Mouse (Mus musculus) adrenal gland, adult 8-10 months (tissue): ENCODE measurements at regions not wholly inside any gene's neighbourhood (a gene's known extent, or its start where the extent isn't known, plus 50 kb on each side); places are given as distances from the start of the nearest gene placed in this dataset.

Experiments used
- DNase-seq: peaks from one replicate; pipeline ENCODE4 v3.0.0; 2022

- no peak for DNase-seq
Measured at GRCm38 (mm10) chr14:76913850-76914249, 122.7 kb upstream of the Ccdc122 start.

DNA sequence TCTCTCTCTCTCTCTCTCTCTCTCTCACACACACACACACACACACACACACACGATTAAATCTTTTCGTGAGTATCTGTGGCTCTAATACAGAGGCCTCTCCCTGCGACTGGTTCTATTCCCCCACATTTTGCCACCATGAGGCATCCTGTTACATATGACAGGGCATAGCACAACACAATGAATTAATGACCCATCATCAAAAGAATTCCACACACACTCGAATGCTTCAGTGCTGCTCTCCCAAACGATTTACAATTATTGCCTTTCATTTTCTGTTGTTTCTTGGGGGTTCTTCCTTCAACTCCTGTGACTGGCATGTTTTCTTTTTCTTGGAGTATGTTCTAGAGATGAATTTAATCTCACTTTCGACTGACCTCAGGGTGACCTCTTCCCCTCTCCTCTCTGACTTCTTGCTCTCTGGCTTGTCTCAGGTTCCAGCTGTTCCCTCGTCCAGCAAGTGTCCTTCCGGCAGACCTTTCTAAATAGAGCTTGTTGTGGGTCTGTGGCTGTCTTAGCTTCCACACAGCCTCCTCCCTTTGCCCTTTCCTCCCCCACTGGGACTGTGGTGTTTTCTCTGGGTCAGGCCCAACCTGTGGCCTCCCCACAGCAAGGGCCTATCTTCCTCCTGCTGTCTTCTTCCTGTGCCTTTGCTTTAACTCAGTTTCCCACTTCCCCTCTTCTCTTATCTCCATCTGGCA, 124.1 kb upstream of the Ccdc122 start:
- DNase-seq: peak; percentile 44

DNA sequence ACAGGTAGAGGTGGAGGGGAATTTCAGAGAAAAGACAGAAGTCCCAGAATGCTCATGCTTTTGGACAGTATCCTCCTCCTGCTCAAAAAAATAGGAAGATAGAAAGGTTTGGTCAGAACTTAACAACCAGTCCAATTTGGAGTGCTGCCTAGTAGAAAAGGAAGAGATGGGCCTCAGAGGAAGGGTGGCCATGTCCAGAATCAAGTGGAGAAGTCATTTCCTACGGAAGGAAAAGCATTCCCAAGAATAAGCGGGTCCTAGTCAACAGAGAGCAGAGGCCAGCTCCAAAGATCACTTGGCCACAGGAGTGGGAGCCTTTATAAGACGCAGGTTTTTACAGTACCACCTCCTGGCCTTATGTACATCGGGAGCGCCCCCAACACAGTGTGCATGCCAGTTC, 125.3 kb upstream of the Ccdc122 start:
- no peak for DNase-seq

- DNase-seq: no peak
Measured at GRCm38 (mm10) chr14:76910186-76910585, 126.4 kb upstream of the Ccdc122 start.

- peak; percentile 69 for DNase-seq
Measured at GRCm38 (mm10) chr14:76907941-76908340, 128.6 kb upstream of the Ccdc122 start.

DNA sequence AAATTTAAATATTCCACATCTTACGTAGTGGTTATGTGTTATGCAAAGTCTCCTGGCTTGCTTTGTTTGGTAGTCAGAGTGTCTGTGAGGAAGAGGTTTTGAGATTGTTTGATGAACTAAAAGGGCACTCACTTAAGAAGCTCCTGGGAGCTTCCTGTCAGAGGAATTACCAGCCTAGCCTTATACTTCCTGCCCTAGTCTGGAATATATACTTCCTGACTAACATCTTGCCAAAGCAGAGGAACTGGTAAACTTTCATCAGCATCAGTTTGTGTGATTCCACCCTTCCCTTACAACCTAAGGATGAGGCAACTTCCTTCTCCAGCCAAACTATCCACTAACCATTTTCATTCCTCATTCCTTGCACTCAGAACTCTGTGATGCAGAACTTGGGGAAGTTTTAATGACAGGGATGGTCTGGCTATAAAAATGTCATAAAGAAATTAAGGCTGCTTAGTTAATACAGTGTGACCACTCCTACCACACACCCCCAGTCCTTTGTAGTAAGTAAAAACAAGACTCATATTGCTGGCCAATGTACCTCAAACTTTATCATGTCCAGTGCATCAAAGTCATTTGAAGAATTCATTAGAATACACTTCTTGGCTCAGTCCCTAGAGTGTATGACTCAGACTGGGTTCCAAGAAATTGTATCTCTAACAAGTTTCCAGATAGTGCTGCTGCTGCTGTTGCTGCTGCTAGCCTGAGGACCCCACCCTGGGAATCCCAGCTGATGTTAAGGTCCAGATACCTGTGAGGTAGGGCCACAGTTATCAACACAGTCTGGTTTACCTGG, 133.4 kb upstream of the Ccdc122 start:
- DNase-seq: no peak

- DNase-seq: no peak
Measured at GRCm38 (mm10) chr14:76901490-76901889, 135.1 kb upstream of the Ccdc122 start.

- no peak for DNase-seq
Measured at GRCm38 (mm10) chr14:76899331-76899730, 137.2 kb upstream of the Ccdc122 start.

DNA sequence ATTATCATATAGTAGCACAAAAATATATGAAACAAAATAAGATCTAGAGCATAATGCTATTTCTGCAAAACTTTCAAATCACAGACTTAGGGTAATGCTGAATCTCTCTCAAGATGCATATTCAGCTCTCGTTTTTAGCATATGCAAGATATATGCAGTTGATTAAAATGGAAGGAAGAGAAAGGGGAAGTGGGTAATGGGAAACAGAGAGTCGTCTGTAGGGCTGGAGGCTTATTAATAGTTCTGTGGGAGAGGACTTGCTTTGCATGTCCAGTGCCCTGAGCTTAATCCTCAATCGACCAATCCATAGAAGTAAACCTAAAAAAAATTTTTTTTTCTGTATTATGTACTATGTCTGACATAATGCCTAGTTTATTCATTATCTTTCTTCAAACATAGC, 148.9 kb upstream of the Ccdc122 start:
- no peak for DNase-seq

- no peak for DNase-seq
Measured at GRCm38 (mm10) chr14:76887201-76887600, 149.4 kb upstream of the Ccdc122 start.

DNA sequence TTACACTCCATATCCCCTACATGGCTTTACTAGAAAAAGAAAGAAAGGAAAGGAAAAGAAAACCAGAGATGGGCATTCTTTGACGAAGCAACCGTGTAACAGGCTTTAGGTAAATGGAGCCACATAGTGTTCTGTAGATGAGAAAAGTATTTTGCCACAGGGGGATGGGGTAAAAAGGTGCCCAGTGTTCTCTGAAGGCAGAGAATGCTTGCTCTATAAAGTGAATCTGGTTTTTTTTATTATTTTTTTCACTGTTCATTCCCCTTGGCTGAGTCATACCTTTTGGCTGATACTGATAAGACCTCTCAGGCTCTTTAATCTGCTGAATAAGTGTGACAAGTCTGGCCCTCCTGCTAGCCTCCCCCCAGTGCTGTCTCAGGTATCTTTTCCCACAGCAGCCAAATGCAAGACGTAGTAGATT, 153.3 kb upstream of the Ccdc122 start:
- DNase-seq: no peak

DNA sequence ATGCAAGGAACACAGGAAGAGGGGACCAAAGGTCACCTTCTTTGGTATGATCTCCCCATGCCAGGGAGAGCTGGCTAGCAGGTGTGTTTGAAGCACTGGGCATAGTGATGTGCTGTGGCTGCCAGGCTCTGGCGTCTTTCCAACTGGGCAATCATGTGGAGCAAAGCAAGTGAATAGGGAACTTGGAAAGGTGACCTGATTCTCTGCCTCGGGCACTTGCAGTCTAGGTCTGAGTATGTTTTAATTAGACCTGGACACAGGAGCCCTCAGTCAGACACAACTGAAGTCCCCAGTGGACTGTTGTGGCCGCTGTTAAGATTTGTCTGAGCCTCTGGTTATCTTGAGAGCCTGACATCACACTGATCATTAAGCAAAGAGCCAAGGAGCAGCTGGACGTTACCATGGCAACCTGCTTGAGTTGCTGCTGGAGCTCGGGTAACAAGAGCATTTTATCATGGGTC, 153.8 kb upstream of the Ccdc122 start:
- peak; percentile 36 for DNase-seq

- DNase-seq: no peak
Measured at GRCm38 (mm10) chr14:76880851-76881250, 155.7 kb upstream of the Ccdc122 start.

GRCm38 (mm10) chr14:76877306-76877705, 159.3 kb upstream of the Ccdc122 start:
- DNase-seq: no peak

- DNase-seq: no peak
Measured at GRCm38 (mm10) chr14:76876015-76876414, 160.6 kb upstream of the Ccdc122 start.

DNA sequence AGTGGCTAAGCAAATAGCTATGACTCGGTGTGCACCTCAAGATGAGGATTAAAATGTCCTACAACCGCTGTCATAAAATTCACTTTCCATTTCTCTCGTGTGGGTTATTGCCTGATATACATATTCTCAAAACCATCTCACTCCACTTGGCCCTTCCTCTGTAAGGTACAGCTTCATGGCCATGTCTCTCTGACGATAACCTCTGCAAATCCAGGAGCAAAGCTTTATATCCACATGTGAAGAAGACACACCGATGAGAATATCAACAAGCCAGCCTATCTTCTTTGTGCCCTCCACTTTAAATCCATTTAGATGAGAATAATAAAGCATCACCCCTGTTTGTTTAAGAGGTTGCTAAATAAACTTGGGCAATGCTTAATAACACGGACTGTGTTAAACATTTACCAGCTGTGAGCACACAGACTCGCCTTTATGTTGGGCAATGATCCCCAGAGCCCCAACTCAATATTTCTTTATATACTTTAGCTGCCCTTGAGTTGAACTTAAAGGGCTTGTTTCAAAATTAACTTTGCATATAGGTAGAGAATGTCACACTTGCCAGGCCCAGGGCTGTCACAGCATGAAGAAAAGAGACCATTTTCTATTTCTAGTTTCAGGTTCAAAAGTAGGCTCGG, 161.2 kb upstream of the Ccdc122 start:
- no peak for DNase-seq

DNA sequence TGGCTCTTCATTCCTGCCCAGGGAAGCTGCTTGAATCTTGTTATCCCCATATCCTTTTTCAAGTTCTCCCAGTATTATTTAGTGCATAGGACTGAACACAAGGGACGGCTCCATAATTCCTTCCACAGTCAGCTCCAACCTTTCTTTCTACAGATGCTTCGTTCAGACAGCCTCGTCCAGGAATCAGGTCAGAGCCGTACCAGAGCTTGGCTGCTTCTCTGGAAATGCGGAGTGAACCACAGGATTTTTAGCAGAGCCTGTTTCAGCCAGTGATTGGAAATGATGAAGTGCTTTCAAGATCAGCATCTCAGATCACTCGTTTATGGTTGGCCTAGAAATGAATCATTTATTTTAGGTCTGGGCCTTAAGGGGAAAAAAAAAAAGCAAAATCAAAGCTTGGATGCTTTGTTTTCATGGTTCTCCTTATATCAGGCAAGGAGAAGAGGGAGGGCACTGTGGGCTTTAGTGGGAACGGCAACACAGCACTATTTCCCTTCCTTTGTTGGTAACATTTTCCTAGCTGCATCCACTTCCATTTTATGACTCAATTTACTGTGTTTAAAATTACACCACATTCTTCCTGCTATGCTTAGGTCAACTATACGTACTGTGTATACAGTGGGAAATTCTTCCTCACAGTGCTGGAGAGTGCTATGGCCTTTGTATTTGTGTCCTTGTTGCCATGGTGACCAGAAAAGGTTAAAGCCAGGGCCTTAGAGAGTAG, 161.9 kb upstream of the Ccdc122 start:
- no peak for DNase-seq

DNA sequence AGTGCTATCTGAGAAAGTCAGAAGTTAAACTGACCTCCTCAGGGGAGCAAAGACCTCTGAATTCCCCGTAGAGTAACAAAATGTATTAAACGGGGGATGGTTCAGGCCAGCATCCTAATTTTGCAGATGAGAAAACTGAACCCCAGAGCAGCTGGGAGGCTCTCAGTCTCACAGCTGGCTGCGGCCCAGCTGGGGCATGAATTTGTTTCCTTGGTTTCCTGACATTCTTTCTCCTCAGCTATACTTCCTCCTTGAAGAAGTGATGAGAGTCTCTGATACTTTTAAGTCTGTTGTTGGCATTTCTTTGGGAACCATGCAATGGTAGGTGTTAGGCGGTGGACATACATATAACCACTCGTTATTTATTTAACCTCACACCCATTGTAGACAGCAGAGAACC, 162.9 kb upstream of the Ccdc122 start:
- DNase-seq: no peak

- no peak for DNase-seq
Measured at GRCm38 (mm10) chr14:76872976-76873375, 163.6 kb upstream of the Ccdc122 start.

DNA sequence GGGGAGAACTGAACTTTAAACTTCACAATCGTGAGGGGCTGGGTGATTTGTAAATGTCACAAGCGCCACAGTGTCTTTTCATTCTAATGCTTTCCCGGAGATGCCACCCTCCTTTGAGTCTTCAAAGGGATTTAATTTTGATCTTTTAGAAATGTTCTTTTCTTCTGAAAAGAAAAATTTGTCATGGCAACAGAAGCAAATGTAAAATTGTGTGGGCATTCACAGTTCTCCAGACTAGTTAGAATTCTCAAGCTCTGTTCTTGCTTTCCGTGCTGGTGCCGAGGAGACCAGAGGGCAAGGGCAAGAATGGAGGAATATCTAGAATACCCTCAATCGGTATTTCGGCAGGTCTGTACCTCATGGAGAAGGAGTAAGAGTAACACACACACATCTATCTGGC, 164.1 kb upstream of the Ccdc122 start:
- no peak for DNase-seq

DNA sequence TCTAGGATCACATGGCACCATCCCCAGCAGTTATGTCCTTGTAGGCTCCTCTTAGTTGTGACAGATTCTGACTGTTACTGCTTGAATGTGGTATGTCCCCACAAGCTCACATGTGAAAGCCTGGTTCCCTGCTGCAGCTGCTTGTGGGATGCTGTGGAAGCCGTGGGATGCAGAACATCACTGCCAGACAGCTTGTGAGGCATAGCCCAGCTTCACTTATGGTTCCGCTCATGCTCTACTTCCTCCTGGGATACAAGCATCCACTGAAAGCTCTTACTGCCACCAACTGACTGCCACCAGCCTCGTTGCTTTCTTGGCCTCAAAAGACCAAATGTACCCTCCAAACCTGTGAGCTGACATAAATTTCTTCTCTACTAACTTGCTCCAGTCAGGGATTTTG, 167.7 kb upstream of the Ccdc122 start:
- DNase-seq: no peak

DNA sequence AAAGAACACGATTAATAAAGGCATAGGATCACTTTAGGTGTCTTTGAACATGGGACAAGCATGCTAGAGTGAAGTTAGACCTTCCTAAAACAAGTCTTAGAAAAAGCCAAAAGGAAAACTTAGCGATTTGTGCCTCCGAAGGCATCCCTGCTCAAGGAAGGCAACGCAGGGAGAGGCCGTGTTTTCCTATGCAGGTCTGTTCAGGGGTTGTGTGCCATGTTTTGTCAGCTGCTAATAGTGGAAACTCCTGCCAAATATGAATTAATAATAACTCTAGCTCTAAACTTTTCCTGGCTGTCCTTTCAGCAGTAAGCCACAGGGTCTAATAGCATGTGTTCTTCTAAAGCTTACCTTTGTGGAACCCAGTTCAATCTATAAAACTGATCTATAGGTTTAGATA, 168.4 kb upstream of the Ccdc122 start:
- no peak for DNase-seq

- DNase-seq: no peak
Measured at GRCm38 (mm10) chr14:76864664-76865063, 171.9 kb upstream of the Ccdc122 start.
